Mouse (Mus musculus): ENCODE results near the gene Tubb4a.

- TF ChIP-seq CTCF (IDR thresholded peaks at IDR 0.05; ENCODE audit: extremely low read depth, insufficient read depth, insufficient read length, insufficient replicate concordance): no peak
- TF ChIP-seq POLR2A (IDR thresholded peaks at IDR 0.05; ENCODE audit: low read depth, low read length): no peak
Measured at GRCm38 (mm10) chr17:57032854-57033253, 54.7 kb downstream of the Tubb4a start.
